Mouse (Mus musculus): ENCODE measurements around the gene Gtf2a1l. TPM values are rescaled to one million over a fixed set of nuclear protein-coding genes. Genes with fewer than 3 reads are reported as not detected.

The Gtf2a1l gene
- total and polyA plus RNA-seq, 3 experiments, result 0.14 TPM; not detected in 2

GRCm38 (mm10) chr17:88641836-88642235, 26.6 kb upstream of the Gtf2a1l start:
- intact Hi-C loops (cut with DNase I), result loop anchor here (1.0 to 10.0 kb wide), 4 partner anchors 45 to 617 kb away; partner anchors contain the start of gene Ston1
- Histone ChIP-seq H3K9ac (ENCODE audit: low read depth, low read length) (no peak overlapping the region), H3K4me3 (no peak overlapping the region), H3K36me3 (ENCODE audit: control insufficient read depth, insufficient read depth, low read length) (peaks cover 2% of the 10 kb centered on the region; the same call in 1 of the 2 replicates), H3K79me2 (replicated peaks; ENCODE audit: control insufficient read depth, insufficient read depth, low read length) (no peaks in the 10 kb centered on the region), H3K4me1 (ENCODE audit: control insufficient read depth, insufficient read depth, low read length) (peaks cover 7% of the 10 kb centered on the region; the same call in 1 of the 2 replicates), H3K27me3 (ENCODE audit: control insufficient read depth, insufficient read depth, low read length) (no peaks in the 10 kb centered on the region), H3K27ac (no peak overlapping the region)
- 87% methylated on average over 8 of the region's 8 CpGs for WGBS
- TF ChIP-seq POLR2A (IDR thresholded peaks at IDR 0.05; ENCODE audit: insufficient read depth, low read depth, low read length), result no peak
- no peak for TF ChIP-seq CTCF (IDR thresholded peaks at IDR 0.05)
- DNase-seq, result no peak

- TF ChIP-seq CTCF (IDR thresholded peaks at IDR 0.05) (no peak), EP300 (IDR thresholded peaks at IDR 0.05; ENCODE audit: insufficient read depth, low read depth, low read length) (no peak)
- intact Hi-C loops (cut with DNase I), result loop anchor here (10.0 kb wide), 1 partner anchor 620 kb away; no protein-coding TSS in a partner anchor
- peaks cover 2% of the 10 kb centered on the region; the same call in 1 of the 2 replicates for H3K36me3 ChIP-seq (ENCODE audit: control insufficient read depth, insufficient read depth, low read length)
- no peak for DNase-seq
- H3K27ac ChIP-seq, result no peak overlapping the region
- no peak overlapping the region for H3K4me3 ChIP-seq
- no peaks in the 10 kb centered on the region for H3K27me3 ChIP-seq (ENCODE audit: control insufficient read depth, insufficient read depth, low read length)
- peaks cover 5% of the 10 kb centered on the region; the same call in 1 of the 2 replicates for H3K4me1 ChIP-seq (ENCODE audit: control insufficient read depth, insufficient read depth, low read length)
- H3K79me2 ChIP-seq (replicated peaks; ENCODE audit: control insufficient read depth, insufficient read depth, low read length), result no peaks in the 10 kb centered on the region
- H3K9ac ChIP-seq (ENCODE audit: low read depth, low read length), result no peak overlapping the region
- 87% methylated on average over 7 of the region's 7 CpGs for WGBS
These were observed 23.6 kb upstream of the Gtf2a1l start for GRCm38 (mm10) chr17:88644876-88645275.

- no peaks in the 10 kb centered on the region for H3K27me3 ChIP-seq (ENCODE audit: control insufficient read depth, insufficient read depth, low read length)
- no peak overlapping the region for H3K27ac ChIP-seq
- peaks cover 2% of the 10 kb centered on the region; the same call in 1 of the 2 replicates for H3K36me3 ChIP-seq (ENCODE audit: control insufficient read depth, insufficient read depth, low read length)
- DNase-seq, result no peak
- no peaks in the 10 kb centered on the region for H3K79me2 ChIP-seq (replicated peaks; ENCODE audit: control insufficient read depth, insufficient read depth, low read length)
- no peak overlapping the region for H3K4me3 ChIP-seq
- intact Hi-C loops (cut with DNase I), result loop anchor here (10.0 kb wide), 1 partner anchor 620 kb away; no protein-coding TSS in a partner anchor
- WGBS, result 91% methylated on average over 11 of the region's 11 CpGs
- H3K4me1 ChIP-seq (ENCODE audit: control insufficient read depth, insufficient read depth, low read length), result 0 out of 2 replicates have a peak, but pooled peaks cover 3% of the 10 kb centered on the region
- no peak overlapping the region for H3K9ac ChIP-seq (ENCODE audit: low read depth, low read length)
- TF ChIP-seq EP300 (IDR thresholded peaks at IDR 0.05; ENCODE audit: insufficient read depth, low read depth, low read length), result no peak
- TF ChIP-seq POLR2A (IDR thresholded peaks at IDR 0.05; ENCODE audit: insufficient read depth, low read depth, low read length), result no peak
- no peak for TF ChIP-seq CTCF (IDR thresholded peaks at IDR 0.05)
These were observed 23.2 kb upstream of the Gtf2a1l start for GRCm38 (mm10) chr17:88645299-88645698.

GRCm38 (mm10) chr17:88647149-88647548, 21.3 kb upstream of the Gtf2a1l start:
- H3K27me3 ChIP-seq (ENCODE audit: control insufficient read depth, insufficient read depth, low read length), result no peaks in the 10 kb centered on the region
- H3K79me2 ChIP-seq (replicated peaks; ENCODE audit: control insufficient read depth, insufficient read depth, low read length), result no peaks in the 10 kb centered on the region
- intact Hi-C loops (cut with DNase I), result loop anchor here (10.0 kb wide), 1 partner anchor 622 kb away; no protein-coding TSS in a partner anchor
- no peak overlapping the region for H3K9ac ChIP-seq (ENCODE audit: low read depth, low read length)
- H3K27ac ChIP-seq, result no peak overlapping the region
- no peak for DNase-seq
- 86% methylated on average over 3 of the region's 3 CpGs for WGBS
- H3K4me3 ChIP-seq, result no peak overlapping the region
- no peaks in the 10 kb centered on the region for H3K4me1 ChIP-seq (ENCODE audit: control insufficient read depth, insufficient read depth, low read length)
- no peaks in the 10 kb centered on the region for H3K36me3 ChIP-seq (ENCODE audit: control insufficient read depth, insufficient read depth, low read length)
- TF ChIP-seq EP300 (IDR thresholded peaks at IDR 0.05; ENCODE audit: insufficient read depth, low read depth, low read length) (no peak), POLR2A (IDR thresholded peaks at IDR 0.05; ENCODE audit: insufficient read depth, low read depth, low read length) (no peak), CTCF (IDR thresholded peaks at IDR 0.05) (no peak)

GRCm38 (mm10) chr17:88652010-88652409, 16.4 kb upstream of the Gtf2a1l start:
- 4% methylated on average over 9 of the region's 9 CpGs for WGBS
- Histone ChIP-seq H3K4me3 (no peak overlapping the region), H3K27me3 (ENCODE audit: control insufficient read depth, insufficient read depth, low read length) (no peaks in the 10 kb centered on the region), H3K4me1 (ENCODE audit: control insufficient read depth, insufficient read depth, low read length) (no peaks in the 10 kb centered on the region), H3K27ac (no peak overlapping the region), H3K36me3 (ENCODE audit: control insufficient read depth, insufficient read depth, low read length) (no peaks in the 10 kb centered on the region), H3K9ac (ENCODE audit: low read depth, low read length) (no peak overlapping the region), H3K79me2 (replicated peaks; ENCODE audit: control insufficient read depth, insufficient read depth, low read length) (no peaks in the 10 kb centered on the region)
- peak; percentile 36 to 65 for DNase-seq
- peak; percentile 96 for TF ChIP-seq CTCF (IDR thresholded peaks at IDR 0.05)
- no peak for TF ChIP-seq EP300 (IDR thresholded peaks at IDR 0.05; ENCODE audit: insufficient read depth, low read depth, low read length)
- intact Hi-C loops (cut with DNase I), result loop anchor here (5.0 kb wide), 1 partner anchor 1850 kb away; no protein-coding TSS in a partner anchor

GRCm38 (mm10) chr17:88652702-88653374, 15.6 kb upstream of the Gtf2a1l start:
- intact Hi-C loops (cut with DNase I), result loop anchor here (1.0 to 5.0 kb wide), 2 partner anchors 100 to 1849 kb away; no protein-coding TSS in a partner anchor
- Histone ChIP-seq H3K36me3 (ENCODE audit: control insufficient read depth, insufficient read depth, low read length) (no peaks in the 10 kb centered on the region), H3K27ac (no peak overlapping the region), H3K9ac (ENCODE audit: low read depth, low read length) (no peak overlapping the region), H3K4me1 (ENCODE audit: control insufficient read depth, insufficient read depth, low read length) (no peaks in the 10 kb centered on the region), H3K79me2 (replicated peaks; ENCODE audit: control insufficient read depth, insufficient read depth, low read length) (no peaks in the 10 kb centered on the region), H3K27me3 (ENCODE audit: control insufficient read depth, insufficient read depth, low read length) (no peaks in the 10 kb centered on the region), H3K4me3 (no peak overlapping the region)
- peak; percentile 52 to 74 for DNase-seq
- TF ChIP-seq POLR2A (IDR thresholded peaks at IDR 0.05; ENCODE audit: insufficient read depth, low read depth, low read length), result no peak
- TF ChIP-seq CTCF (IDR thresholded peaks at IDR 0.05), result peak; percentile 90
- WGBS, result 18% methylated on average over 21 of the region's 21 CpGs

All from heart, adult 2 months (tissue).